Mouse (Mus musculus) ZHBTc4 (cell line): Measurements from ENCODE around the gene Ankib1.
"Not testable (repeated sequence)": the region's sequence is repeated elsewhere in the genome, so short reads cannot be mapped to it uniquely, and the experiment has no call there.

Experiments
- DNase-seq: peaks from one replicate; pipeline ENCODE4 v3.0.0-alpha.2; 2011; ENCODE audit warnings: low read depth, low spot score

The Ankib1 gene

DNA sequence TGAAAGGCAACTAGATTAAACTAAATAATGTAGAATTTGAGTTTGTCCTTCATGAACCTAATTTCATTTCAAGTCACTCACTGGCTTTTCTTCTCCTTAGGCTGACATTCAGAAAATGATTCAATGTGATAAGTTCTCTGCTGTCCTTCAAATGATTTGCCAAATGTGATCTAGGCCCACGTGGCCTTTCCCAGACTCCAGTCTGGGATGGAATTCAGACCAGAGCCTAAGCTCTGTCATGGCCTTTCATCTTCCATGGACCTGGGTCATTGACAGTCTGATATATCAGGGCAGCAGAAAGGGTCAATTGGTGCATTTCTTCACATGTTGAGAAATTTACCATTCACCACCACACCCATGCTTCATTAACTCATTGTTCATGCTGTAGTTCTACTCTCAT, 77.2 kb downstream of the Ankib1 start:
- no peak for DNase-seq

DNA sequence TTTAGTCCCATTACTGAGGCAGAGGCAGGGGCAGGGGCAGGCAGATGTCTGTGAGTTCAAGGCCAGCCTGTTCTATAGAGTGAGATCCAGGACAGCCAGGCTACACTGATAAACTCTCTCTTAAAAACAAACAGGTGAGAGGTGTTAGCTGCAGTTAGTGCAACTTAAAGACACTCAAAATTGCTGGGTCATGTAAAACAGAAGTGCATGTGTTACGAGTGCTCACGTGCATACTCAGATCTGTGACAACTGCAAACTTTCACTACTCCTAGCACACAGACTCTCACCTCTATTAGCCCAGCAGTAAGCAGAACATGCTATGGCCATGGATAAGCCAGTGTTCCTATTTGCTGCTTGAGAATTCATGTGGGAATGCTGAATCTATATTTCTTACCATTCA, 79.3 kb downstream of the Ankib1 start:
- no peak for DNase-seq

DNA sequence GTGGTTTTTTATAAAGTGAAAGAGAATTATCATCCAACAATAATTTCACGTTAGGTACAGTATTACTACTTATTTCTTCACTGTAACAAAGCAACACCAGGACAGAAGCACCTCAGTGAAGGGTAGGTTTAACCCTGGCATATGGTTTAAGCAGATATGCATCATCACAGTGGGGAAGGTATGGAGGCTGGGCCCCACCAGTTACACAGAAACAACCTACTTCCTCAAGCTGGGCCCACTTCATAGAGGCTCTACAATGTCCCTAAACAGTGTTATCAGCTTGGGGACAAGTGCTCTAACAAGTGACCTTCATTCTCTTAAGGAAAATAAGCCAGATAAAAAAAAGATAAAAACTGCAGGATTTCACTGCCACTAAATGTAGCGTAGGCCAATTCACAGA, 79.9 kb downstream of the Ankib1 start:
- no peak for DNase-seq

DNA sequence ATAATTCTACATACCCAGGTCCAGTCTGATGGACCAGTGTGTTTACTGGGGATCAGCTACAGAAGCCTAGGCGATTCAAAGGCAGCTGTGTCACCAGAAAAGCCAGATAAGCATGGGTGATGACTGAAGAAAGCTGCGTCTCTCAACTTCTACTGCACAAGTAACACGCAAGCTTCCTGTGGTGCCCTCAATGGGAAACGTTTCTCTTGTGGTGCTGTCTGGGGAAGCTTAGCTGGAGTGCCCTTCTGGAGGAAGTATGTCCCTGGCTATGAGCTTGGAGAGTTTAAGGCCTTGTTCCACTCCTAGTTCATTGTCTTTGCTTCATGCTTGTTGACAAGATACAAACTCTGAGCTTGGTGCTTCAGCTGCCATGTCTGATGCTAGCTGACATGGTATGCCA, 83.4 kb downstream of the Ankib1 start:
- no peak for DNase-seq

DNA sequence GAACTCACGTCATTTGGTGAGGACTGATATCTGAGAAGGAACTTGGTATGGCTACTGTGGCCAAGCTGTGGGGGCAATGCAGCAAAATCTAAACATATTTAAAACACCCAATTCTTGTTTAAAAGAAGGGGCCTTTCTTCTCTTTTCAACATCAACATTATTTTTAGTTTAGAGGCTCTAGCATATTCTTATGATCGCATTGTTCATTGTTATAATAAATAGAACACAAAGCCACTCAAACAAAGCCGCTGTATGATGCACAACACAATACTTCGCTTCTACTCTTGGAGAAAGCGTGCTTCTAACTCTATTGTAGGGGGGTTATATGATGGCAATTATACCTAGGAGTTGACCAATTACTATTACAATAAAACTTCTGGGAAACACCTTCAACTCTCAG, 86.9 kb downstream of the Ankib1 start:
- no peak for DNase-seq

DNA sequence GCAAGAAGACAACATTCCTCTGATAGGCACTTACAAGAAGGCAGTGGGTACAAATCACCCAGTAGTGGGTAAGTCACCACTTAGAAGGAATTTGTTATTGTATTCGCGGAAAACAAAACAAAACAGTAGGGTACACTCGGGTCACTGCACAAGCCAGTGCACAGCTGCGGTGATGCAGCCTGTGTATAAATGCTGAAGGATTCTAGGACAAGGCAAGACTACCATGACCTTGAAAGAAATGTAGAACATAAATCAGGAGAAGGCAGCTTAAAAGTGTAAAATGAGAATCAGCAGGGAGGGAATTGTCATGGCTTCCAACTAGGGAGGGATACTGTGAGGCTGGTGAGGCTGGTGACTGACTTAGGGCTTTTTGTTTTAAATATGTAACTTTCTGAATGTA, 100.5 kb downstream of the Ankib1 start:
- no peak for DNase-seq

DNA sequence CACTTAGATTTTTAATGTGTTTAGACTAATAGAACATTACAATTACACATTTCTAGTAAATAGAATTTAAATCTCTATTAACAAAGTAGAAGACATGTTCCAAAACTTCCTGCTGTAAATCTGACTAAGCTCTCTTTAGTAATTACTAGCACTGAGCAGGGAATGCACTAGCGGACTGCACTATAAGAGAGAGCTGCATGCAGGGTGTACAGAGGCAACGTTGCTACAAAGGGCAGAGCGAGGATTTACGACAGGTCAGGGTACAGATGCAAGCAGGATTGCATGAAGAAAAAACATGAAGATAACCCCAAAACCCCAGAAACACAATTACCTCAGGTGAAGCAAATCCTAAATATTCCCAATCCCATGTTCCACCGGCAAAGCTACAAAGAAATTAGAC, 102.7 kb downstream of the Ankib1 start:
- DNase-seq, result no peak

DNA sequence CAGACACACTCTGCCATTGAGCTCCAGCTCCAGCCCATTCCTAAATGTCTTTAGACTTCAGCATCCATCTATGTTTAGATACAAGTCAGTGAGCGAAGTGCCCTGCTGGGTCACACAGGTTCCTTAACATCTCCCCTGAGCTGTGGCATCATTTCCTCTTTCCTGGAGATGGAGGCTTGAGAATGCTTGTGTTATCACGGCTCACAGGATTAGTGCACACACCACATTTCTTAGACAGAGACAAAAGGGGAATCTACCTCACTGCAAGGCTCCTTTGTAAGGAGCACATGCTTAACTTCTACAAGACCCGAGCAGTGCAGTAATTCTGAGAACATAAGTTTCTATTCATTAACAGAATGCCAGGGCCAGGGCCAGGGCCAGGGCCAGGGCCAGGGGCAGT, 106.7 kb downstream of the Ankib1 start:
- DNase-seq, result no peak

DNA sequence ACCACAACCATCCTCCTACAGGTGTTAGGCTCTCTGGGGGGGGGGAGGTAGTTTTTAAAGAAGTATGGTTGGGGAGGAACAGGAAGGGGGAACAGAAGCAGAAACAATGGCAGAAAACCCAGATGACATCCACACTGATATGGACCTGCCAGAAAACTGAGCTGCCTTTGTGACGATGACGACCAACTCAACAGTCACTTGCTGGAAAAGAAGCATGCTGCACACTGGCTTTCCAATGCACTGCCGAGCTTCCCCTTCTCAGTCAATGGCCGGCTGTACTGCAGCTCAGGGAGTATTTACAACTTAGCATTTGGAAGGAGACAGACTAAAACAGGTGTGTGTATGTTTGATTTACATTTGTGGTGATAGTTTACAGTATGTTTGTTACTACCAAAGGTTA, 107.5 kb downstream of the Ankib1 start:
- no peak for DNase-seq

DNA sequence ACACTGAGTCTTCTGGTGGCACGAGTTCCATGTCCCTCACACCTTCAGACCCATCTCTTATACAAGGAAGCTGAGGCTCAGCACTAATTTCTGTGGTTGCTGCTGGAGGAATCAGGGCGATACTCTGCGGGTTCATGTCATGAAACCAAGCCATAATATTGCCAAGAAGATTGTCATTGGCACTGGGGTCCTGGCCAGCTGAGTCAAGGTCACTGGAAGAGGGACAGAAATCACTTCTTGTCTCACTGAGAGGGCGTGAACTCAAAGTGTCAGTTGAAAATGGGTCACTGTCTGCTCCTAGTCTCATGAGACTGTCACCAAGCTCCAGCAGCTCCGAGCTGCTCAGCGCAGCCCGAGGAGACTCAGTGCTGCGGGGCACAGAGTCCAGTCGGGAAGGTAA, 109.8 kb downstream of the Ankib1 start:
- no peak for DNase-seq

DNA sequence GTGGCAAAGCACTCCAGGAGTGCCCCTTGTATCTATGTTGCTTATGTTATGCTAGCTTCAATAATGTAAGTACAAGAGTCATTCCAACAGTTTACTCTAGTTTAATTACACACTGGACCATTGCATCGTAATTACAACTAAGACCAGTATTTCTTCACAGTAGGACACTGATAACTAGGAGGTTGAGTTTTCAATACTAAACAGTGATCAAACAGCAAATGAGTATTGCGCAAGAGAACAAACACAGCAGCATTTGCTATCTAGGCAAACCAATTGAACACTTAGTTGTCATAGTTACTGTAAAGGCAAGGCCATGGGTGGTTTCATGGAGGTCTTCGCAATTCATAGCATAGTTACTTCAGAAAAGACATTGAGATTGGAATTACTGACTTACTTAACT, 111.4 kb downstream of the Ankib1 start:
- no peak for DNase-seq

DNA sequence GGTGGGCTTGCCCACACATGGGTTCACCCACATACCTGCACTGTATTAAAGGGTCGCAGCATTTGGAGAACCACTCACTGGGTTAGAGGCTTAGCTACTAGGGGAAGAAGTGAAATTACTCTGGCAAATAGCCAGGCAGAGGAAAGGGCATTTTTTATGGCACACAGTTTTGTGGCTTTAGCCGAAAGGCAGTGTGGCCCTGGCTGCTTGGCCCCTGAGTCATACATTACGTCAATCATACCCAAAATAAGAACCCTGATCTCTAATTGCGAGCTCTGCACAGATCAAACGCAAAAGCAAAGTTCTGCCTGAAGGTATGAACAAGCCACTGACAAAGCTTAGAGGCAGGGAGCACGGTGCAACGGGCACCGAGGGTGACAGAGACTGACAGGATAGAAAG, 114.4 kb downstream of the Ankib1 start:
- DNase-seq, result no peak

DNA sequence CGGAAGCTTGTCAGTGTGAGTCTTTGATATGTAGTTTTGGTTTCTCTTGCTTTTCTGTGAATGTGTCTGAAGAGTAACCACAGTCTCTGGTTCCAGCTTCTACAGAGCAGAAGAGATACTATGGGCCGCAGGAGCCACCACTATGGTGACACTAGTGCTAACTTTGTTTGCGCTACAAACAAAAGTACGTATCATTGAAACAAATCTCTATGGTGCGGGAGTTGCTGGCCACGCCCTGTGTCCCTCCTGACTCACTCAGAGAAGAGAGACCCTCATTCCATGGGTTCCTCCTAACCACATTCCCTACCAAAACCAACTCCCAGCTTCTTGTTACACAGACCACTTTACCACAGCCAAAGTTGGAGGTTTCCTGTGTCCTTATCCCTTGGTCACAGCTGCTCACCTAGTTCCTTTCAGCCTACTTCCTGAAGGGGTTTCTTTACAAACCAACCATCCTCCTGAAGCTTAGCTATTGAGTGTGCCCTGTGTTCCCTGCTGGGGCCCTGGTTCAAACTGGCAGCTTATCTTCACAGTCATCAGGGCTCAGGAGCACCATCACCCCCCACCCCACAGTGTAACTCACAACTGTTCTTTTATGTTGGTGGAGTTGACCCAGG, 132.7 kb downstream of the Ankib1 start:
- peak; percentile 30 for DNase-seq

DNA sequence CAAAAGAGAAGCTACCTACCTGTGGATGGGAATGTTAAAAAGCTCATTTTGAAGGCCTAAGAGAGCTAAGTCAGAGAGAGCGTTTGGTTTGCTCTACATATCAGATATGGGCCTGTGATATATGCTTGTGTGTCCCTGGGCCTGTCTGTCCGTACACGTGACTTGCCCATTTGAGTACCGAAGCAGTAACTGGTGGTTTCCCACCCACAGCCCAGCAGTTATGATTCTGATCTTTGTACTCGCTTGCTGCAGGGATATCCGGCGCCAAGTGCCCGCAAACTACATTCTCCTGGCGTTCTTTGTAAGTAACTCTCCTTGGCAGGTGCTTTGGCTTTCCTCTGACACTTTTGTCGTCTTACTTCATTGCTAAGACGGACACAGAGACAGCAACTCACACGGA, 136.1 kb downstream of the Ankib1 start:
- DNase-seq, result no peak

DNA sequence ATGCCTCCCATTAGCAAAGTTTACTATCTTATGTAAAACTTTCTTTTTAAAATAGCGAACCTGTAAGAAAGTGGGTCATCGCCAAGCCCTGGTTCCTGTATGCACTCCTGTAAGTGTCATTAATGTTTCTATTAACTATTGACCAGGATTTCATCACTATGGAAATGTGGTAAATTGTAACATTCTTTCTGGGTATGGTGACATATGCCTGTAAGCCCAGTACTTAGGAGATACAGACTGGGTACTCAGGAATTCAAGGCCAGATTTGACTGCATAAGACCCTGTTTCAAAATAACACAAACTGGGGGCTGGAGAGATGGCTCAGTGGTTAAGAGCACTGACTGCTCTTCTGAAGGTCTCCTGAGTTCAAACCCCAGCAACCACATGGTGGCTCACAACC, 137.5 kb downstream of the Ankib1 start:
- DNase-seq, result no peak

DNA sequence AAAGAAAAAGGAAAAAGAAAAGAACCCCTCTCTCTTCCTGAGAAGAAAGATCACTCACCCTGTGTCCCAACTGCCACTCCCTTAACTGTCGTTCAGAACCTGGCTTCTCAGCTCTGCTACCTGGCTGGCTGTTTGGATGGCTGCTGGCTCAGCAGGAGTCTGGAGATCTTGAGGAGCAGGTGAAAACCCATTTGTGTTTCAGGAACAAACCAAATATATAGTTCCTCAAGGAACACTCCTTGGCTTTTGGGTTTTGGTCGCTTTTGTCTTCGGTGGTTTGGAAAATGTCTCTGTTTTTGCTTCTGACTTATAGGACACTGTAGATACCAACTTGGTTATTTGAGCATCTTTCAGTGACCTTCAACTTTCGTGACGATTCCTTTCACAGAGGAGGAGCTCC, 145.6 kb downstream of the Ankib1 start, which contains the start of gene Gatad1:
TSS of gene Gatad1 (minus strand) at position 101 of the 400 bp plus-strand sequence.
- DNase-seq, result no peak

DNA sequence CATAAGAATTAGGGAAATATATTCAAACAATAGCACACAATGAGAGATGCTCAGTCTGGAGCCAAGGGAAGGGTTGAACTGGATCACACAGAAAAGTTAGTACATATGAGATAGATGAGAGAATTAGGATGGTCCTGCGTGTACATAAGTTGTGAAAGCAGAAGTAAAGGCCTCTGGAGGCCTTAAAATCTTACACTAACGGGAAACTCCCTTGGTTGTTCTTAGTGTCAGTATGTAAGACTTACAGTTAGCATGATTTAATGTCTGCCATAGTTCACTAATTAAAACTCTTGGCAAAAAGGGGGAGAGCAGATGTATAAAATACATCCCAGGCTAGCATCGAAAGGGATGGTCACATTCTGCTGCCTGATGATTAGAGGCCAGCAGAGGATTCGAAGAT, 148.9 kb downstream of the Ankib1 start:
- no peak for DNase-seq

DNA sequence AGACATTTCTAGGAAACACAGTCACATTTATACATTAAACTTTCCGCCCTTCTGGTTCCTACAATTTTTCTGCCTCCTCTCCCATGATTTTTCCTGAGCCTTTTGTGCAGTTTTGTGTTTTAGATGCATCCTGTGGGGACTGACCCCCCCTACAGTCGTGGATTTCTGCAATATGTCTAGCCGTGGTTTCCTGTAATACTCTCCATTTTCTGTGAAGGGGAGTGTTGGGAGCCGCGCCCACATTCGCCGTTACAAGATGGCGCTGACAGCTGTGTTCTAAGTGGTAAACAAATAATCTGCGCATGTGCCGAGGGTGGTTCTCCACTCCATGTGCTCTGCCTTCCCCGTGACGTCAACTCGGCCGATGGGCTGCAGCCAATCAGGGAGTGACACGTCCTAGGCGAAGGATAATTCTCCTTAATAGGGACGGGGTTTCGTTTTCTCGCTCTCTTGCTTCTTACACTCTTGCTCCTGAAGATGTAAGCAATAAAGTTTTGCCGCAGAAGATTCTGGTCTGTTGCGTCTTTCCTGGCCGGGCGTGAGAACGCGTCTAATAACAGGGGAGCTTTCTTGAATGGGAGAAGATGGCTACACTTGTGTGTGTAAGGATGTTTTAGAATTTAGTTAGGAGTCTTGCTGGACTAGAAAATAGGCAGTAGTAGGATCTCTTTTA, 149.7 kb downstream of the Ankib1 start:
- not testable (repeated sequence) for DNase-seq

DNA sequence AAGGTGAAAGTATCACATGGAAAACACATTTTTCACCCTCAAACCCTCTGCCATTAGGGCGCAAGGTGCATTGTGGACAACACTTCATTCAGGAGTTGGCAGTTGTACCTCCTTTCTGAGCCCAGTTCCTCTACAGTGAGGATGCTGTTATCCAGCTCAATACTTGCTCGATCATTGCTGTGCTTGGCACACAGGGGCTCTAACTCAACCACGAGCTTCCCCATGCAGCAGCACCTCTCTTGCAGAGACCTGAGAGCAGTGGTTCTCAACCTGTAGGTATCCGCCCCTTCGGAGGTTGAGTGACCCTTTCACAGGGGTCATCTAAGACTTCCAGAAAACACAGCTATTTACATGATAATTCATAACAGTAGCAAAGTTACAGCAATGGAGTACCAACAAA, 151.1 kb downstream of the Ankib1 start:
- no peak for DNase-seq

DNA sequence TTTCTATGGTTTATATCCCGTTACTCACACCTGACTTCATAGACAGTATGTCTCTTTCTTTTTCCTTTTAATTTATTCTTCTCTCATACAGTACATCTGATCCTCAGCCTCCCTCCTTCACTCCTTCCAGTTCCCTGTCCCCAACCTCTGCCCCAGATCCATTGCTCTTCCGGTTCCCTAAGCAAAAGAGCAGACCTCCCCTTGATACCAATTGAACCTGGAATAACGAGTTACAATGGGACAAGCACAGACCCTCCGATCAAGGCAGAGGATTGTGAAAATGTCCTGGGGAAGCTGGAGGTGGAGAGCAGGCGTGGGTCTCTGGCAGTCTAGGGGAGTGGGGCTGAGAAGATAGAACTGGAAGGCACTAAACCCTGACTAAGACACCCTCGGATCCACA, 151.8 kb downstream of the Ankib1 start, which contains the start of gene Tmbim7:
TSS of gene Tmbim7 (plus strand) at position 301 of the 400 bp plus-strand sequence.
- DNase-seq, result no peak

DNA sequence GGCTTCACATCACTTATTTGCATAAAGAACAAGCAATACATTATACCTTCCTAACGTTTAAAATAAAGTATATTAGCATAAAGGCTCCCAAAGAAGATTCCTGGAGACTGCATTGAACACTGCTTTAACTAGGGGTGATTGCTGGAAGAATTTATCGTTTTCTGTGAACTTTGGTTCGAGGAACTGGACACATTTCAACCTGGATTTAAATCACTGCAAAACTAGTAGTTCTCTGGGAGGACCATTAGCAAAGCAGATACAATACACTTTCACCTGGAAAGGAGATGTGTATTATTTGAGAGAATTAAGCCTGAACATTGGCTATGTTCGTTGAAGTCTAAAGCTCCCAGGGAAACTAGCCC, 153.9 kb downstream of the Ankib1 start:
- DNase-seq, result no peak

DNA sequence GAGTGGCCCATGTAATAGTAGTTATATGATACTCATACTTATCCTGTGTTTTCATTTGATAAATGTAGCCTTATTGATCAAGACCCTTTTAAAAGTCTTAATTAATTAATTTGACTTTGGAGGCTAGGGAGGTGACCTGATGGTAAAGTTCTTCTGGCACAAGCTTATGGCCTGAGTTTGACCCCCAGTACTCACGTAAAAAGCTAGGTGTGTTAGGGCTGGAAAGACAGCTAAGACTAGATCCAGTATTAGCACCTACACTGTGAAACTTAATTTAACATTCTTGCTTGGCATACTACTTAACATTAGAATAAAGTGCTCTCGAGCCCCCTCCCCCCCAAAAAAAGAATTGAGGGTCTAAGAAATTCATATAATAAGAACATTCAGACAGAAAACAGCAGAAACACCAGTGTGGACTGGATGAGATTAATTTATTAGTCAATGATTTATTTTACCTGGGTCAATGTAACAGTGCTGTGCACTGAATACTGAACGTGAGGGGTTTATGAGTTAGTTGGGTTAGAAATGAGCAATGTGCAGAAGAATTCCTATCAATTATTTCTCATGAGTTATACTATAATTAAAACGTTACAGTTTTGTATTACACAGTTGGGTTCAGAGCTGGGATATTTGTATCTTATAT, 154.4 kb downstream of the Ankib1 start:
- DNase-seq, result no peak

DNA sequence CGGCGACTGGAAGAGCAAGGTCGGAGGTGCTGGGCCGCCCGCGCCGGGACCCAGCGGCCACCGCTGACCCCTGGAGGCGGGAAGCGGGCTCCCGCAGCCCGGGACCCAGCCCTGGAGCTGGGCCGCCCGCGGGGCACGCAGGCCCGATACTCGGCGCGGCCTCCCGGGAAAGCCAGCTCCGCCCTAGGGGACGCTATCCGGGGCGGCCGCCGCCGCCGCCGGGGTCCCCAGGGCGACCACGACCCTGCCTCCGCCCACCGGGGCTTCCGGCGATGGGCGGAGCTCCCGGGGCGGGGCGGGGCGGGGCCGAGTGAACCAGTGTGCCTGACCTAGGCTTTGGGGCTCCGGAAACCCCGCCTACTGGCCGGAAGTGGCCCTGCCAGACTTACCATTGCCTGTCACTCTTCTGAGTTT, 155.0 kb downstream of the Ankib1 start:
- peak; percentile 93 for DNase-seq
